Mouse (Mus musculus) heart, embryonic 16.5 days (tissue): ENCODE measurements around the gene Colgalt1. TPM values are rescaled to one million over a fixed set of nuclear protein-coding genes. Genes with fewer than 3 reads are reported as not detected.

Experiments used
- ATAC-seq: fragments of 200-750 bp; cut with Nextera tagmentation; replicated peaks from 2 replicates; pipeline ENCODE4 v1.8.0; 2017; ENCODE audit warnings: moderate number of reproducible peaks; ENCODE audit not compliant: insufficient read depth, low FRiP score; ENCODE audit errors: extremely low read depth
- H3K27ac ChIP-seq: fragments of 300-500 bp; sonication (generic); 2 replicates; pipeline ENCODE4 v1.5.1; 2014; ENCODE audit warnings: mild to moderate bottlenecking, low read length, control low read depth, moderate library complexity
- H3K27me3 ChIP-seq: fragments of 300-500 bp; sonication (generic); 2 replicates; pipeline ENCODE4 v1.6.1; 2014; ENCODE audit warnings: low read length, mixed read lengths; ENCODE audit not compliant: control insufficient read depth, insufficient read depth
- H3K36me3 ChIP-seq: fragments of 300-500 bp; sonication (generic); 2 replicates; pipeline ENCODE4 v1.6.1; 2014; ENCODE audit not compliant: control insufficient read depth, insufficient read depth
- H3K4me1 ChIP-seq: fragments of 300-500 bp; sonication (generic); 2 replicates; pipeline ENCODE4 v1.6.1; 2014; ENCODE audit warnings: low read length, mixed read lengths; ENCODE audit not compliant: control insufficient read depth, insufficient read depth
- H3K4me2 ChIP-seq: fragments of 300-500 bp; sonication (generic); 2 replicates; pipeline ENCODE4 v1.6.1; 2014; ENCODE audit warnings: low read depth, mild to moderate bottlenecking, control low read depth, low read length
- H3K4me3 ChIP-seq: fragments of 300-500 bp; sonication (generic); 2 replicates; pipeline ENCODE4 v1.5.1; 2014; ENCODE audit warnings: mild to moderate bottlenecking, control low read depth, low read length
- H3K9ac ChIP-seq: fragments of 300-500 bp; sonication (generic); 2 replicates; pipeline ENCODE4 v1.6.1; 2014; ENCODE audit warnings: low read length, control low read depth
- H3K9me3 ChIP-seq: fragments of 300-500 bp; sonication (generic); replicated peaks from 2 replicates; pipeline ENCODE4 v1.6.1; 2016; ENCODE audit warnings: low read length; ENCODE audit not compliant: control insufficient read depth
- WGBS: fragments of 180-500 bp; shearing (Covaris S2); extraction: QIAGEN DNeasy Blood & Tissue Kit; methylation state at CpG from one replicate; pipeline ENCODE4 v1.1.7; 2014; 5-methylcytosine and 5-hydroxymethylcytosine counted together
- polyA plus RNA-seq: library from polyadenylated mRNA; unstranded; fragments of >200 nt; fragmentation: Nextera tagmentation; extraction: Ambion mirVana; gene quantifications from 2 replicates; pipeline ENCODE4 v1.2.1, GENCODE M21; 2015

Colgalt1 gene
- polyA plus RNA-seq = 54.4 and 56.0 TPM in 2 replicates

DNA sequence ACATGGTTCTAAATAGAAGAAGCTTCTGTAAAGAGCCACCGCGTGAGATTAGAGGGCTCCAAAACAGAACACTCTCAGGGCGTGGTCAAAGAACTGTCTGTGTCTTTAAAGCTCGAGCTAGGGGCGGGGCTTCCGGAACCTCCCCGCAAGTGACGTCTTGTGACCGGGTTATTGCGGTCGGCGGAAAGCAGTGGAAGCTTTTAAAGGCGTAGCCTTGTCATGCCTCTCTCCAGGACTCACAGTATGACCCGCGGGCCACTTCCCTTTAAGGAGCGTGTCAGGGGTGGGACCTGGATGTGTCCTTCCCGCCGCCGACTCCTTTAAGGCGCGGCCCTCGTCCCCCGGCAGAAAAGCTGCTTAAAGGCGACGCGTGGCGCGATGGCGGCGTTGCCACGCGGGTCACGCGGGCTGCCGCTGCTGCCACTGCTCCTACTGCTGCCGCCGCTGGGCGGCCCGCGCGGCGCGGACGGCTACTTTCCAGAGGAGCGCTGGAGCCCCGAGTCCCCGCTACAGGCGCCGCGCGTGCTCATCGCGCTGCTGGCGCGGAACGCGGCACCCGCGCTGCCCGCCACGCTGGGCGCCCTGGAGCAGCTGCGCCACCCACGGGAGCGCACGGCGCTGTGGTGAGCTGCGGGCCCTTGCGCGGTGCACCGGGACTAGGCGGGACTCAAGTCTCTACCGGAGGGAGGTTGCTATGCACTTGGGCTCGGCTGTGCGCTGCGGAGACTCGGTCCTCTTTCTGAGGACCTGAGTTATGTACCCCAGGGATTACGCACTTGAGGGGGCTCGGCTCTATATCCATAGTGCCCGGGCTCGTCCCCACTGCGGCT lies at the start of gene Colgalt1:
TSS of gene Colgalt1 (plus strand) at position 177 of the 830 bp plus-strand sequence.
- under 1% methylated on average over 82 of the region's 82 CpGs for WGBS

DNA sequence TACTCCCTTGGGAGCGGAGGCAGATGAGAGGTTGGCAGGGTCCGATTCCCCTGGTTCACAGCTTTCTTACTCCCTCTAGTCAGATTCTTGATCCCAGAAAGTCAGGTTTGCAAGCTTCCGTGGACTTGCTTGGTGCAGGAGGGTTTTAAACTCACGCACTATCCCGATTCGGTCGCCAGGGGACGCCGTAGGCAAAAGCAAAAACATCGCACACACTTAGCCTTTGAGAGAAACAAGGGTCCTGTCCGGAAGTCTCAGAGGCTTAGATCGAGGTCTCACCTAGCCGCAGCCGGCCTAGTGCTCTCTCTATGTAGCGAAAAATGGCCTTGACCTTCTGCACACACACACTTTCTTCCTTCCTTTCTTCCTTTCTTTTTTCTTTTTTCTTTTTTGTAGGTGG lies 49.4 kb upstream of the Colgalt1 start:
- WGBS = 2% methylated on average over 15 of the region's 15 CpGs
- Histone ChIP-seq H3K4me2 (no peak overlapping the region), H3K27ac (no peak overlapping the region), H3K9ac (no peak overlapping the region), H3K36me3 (0 out of 2 replicates have a peak, but pooled peaks cover 2% of the 10 kb centered on the region), H3K4me1 (peaks cover 19% of the 10 kb centered on the region), H3K9me3 (peaks cover 7% of the 10 kb centered on the region), H3K27me3 (peaks cover 57% of the 10 kb centered on the region), H3K4me3 (no peak overlapping the region)
- ATAC-seq = no peak

More for the DNA sequence above, at the start of gene Colgalt1:
- ATAC-seq = peak; percentile 99
- peak within 1 kb of the TSS; percentile 69 for H3K4me2 ChIP-seq
- H3K4me1 ChIP-seq = peaks cover 12% of the 10 kb centered on the region
- H3K36me3 ChIP-seq = peaks cover 10% of the 10 kb centered on the region
- peak within 1 kb of the TSS; percentile 77 for H3K27ac ChIP-seq
- H3K9me3 ChIP-seq = no peaks in the 10 kb centered on the region
- peak within 1 kb of the TSS; percentile 76 for H3K4me3 ChIP-seq
- H3K27me3 ChIP-seq = no peaks in the 10 kb centered on the region
- peak within 1 kb of the TSS; percentile 84 for H3K9ac ChIP-seq

DNA sequence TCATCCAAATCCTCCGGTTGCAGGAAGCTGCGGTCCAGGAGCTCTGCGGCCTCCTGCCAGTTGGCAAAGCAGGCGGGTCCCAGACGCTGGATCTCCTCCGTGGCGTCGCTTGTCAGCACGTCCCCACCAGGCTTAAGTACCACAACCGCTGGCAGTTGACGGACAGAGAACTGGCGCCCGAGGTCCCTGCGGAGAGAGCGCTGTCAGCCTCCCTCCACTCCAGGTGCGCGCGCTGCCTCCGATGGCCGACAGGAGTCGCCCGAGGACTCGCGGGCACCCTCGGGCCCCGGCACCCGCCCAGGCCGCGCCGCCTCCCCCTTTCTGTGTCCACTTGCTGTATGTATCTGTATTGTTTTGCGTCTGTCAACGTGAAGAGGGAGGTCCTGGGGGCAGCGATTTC lies 48.0 kb upstream of the Colgalt1 start:
- WGBS = 1% methylated on average over 33 of the region's 33 CpGs
- Histone ChIP-seq H3K9ac (0 out of 2 replicates have a peak overlapping the region, but pooled peaks have one; percentile 41), H3K36me3 (0 out of 2 replicates have a peak, but pooled peaks cover 2% of the 10 kb centered on the region), H3K4me1 (peaks cover 19% of the 10 kb centered on the region), H3K27me3 (peaks cover 44% of the 10 kb centered on the region), H3K9me3 (peaks cover 7% of the 10 kb centered on the region), H3K4me2 (peak overlapping the region; percentile 59), H3K4me3 (peak overlapping the region; percentile 27), H3K27ac (no peak overlapping the region)
- peak; percentile 50; the same call in 1 of the 2 replicates for ATAC-seq

DNA sequence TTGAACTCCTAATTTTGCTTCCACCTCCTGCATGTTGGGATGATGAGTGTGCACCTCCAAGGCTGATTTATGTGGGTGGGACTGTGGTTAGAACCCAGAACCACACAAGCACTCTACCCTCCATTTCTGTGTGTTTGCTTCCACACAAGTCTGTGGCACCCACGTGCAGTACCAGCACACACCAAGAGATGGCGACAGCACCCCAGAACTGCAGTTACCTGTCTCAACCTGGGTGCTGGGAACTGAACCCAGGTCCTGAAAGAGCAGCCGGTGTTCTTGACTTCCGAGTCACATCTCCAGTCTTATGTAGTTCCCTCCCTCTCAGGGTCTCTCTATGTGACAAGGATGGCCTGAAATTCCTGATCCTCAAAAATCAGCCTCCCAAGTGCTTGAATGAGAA lies 46.8 kb upstream of the Colgalt1 start:
- Histone ChIP-seq H3K4me3 (no peak overlapping the region), H3K4me1 (peaks cover 19% of the 10 kb centered on the region), H3K9ac (no peak overlapping the region), H3K36me3 (0 out of 2 replicates have a peak, but pooled peaks cover 2% of the 10 kb centered on the region), H3K9me3 (peaks cover 7% of the 10 kb centered on the region), H3K4me2 (no peak overlapping the region), H3K27ac (no peak overlapping the region), H3K27me3 (peaks cover 31% of the 10 kb centered on the region)
- no peak for ATAC-seq
- 85% methylated on average over 4 of the region's 4 CpGs for WGBS

DNA sequence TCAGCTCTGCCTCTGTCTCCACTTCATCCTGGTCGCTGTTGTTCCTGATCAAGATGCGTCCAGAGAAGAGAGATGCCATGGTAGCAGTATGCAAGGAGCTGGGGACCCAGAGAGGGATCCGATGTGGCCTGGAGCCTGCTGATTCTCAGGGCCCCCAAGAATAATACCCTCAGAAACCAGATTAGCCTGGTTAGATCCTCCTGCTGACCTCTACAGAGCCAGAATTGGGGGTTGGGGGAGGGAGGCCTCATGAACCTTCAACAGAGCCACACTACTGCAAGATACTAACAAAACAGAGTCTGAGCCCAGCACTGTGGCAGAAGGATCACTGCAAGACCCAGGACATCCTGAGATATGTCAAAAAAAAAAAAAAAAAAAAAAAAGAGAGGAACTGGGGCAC lies 44.3 kb upstream of the Colgalt1 start, which contains the start of gene Nxnl1:
TSS of gene Nxnl1 (minus strand) at position 101 of the 400 bp plus-strand sequence.
- WGBS = 69% methylated on average over 3 of the region's 3 CpGs
- Histone ChIP-seq H3K4me1 (peaks cover 31% of the 10 kb centered on the region), H3K27me3 (peaks cover 11% of the 10 kb centered on the region), H3K9me3 (peaks cover 7% of the 10 kb centered on the region), H3K36me3 (0 out of 2 replicates have a peak, but pooled peaks cover 2% of the 10 kb centered on the region), H3K4me3 (no peak within 1 kb of the TSS), H3K4me2 (no peak within 1 kb of the TSS), H3K27ac (no peak within 1 kb of the TSS), H3K9ac (no peak within 1 kb of the TSS)
- ATAC-seq = no peak

DNA sequence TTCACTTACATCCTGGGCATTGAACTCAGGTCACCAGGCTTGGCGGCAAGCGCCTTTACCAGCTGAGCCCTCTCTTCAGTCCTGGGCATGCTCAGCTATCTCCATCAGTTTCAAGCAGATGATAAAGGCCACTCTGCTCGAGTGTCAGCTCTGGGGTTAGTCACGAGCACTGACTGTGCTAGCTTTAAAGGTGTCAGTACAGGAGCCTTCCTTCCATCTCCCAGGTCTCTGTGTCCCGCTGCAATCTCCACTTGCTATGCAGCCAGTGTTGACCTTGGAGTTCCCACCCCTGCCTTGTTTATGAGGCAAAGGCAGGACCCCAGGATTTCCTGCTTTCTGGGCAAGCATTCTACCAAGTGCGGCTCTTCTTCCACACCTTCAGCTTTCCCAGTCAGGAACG lies 43.2 kb upstream of the Colgalt1 start:
- H3K27ac ChIP-seq = no peak overlapping the region
- 61% methylated on average over 7 of the region's 7 CpGs for WGBS
- H3K36me3 ChIP-seq = 0 out of 2 replicates have a peak, but pooled peaks cover 2% of the 10 kb centered on the region

DNA sequence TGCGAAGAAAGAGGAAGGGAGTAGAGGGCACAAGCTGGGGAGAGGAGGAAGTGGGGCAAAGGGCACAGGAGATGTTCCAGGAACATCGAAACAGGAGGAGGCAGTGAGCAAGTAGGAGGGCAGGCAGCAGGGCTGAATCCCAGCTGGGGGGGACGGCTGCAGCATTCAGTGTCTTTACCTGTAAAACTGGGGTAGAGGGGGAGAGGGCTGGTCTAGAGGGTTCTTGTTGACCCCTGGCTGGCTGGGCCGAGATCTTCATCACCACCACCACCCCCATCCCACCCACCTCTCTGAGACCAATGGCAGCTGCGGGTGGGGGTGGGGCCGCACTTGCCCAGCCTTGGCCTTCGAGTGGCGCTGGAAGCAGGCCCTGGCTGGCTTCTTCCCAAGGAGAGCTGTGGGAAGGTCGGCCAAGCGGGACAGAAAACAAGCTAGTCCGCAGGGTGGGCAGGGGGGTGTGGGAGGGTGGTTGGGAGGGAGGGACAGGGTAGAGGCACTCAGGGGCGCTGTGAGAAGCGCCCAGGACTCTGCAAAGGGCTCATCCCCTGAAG lies 42.3 kb upstream of the Colgalt1 start, which contains the start of gene Slc27a1:
TSS of gene Slc27a1 (plus strand) at position 496 of the 551 bp plus-strand sequence.
- H3K4me2 ChIP-seq = peak within 1 kb of the TSS; percentile 96
- peaks cover 7% of the 10 kb centered on the region for H3K9me3 ChIP-seq
- H3K4me3 ChIP-seq = peak within 1 kb of the TSS; percentile 62
- H3K36me3 ChIP-seq = 0 out of 2 replicates have a peak, but pooled peaks cover 2% of the 10 kb centered on the region
- H3K27ac ChIP-seq = peak within 1 kb of the TSS; percentile 81
- no peaks in the 10 kb centered on the region for H3K27me3 ChIP-seq
- H3K4me1 ChIP-seq = peaks cover 35% of the 10 kb centered on the region
- peak within 1 kb of the TSS; percentile 65 for H3K9ac ChIP-seq
- peak; percentile 21 for ATAC-seq
- 17% methylated on average over 13 of the region's 13 CpGs for WGBS

More for the DNA sequence above, 43.2 kb upstream of the Colgalt1 start:
- Histone ChIP-seq H3K4me1 (peaks cover 31% of the 10 kb centered on the region), H3K4me2 (no peak overlapping the region), H3K4me3 (no peak overlapping the region), H3K9me3 (peaks cover 7% of the 10 kb centered on the region), H3K9ac (no peak overlapping the region), H3K27me3 (peaks cover 4% of the 10 kb centered on the region)
- no peak for ATAC-seq

DNA sequence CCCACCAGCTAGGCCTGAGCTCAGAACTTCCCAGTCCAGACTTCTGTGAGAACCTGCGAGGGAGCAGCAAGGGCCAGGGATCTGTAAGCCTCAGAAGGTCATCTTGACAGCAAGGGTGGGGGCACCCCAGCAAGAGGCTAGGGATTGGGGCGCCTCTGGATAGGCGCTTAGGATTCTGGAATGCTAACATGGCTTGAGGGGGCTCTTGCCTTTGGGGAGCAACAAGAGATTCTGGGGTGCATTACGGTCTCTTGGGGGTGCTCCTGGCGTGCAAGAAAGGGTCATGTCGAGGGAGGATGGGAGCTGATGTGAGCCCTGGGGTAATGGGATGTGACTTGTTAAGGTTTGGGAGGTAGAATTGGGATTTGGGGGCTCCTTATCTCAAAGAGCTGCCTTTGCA lies 41.9 kb upstream of the Colgalt1 start:
- H3K9me3 ChIP-seq = peaks cover 6% of the 10 kb centered on the region
- peak overlapping the region; percentile 96 for H3K4me2 ChIP-seq
- WGBS = 34% methylated on average over 6 of the region's 6 CpGs
- peaks cover 35% of the 10 kb centered on the region for H3K4me1 ChIP-seq
- H3K27ac ChIP-seq = peak overlapping the region; percentile 81
- H3K27me3 ChIP-seq = no peaks in the 10 kb centered on the region
- H3K4me3 ChIP-seq = peak overlapping the region; percentile 62
- peak overlapping the region; percentile 65 for H3K9ac ChIP-seq
- H3K36me3 ChIP-seq = 0 out of 2 replicates have a peak, but pooled peaks cover 2% of the 10 kb centered on the region
- ATAC-seq = no peak
